Mouse (Mus musculus) lung, postnatal 10 days (tissue): ENCODE measurements around the gene Rbfox1.

Experiments used
- DNase-seq: peaks from one replicate; pipeline ENCODE4 v3.0.0; 2021

Gene Rbfox1

GRCm38 (mm10) chr16:7292985-7293805 lies 1408.0 kb downstream of the Rbfox1 start:
- no peak for DNase-seq

GRCm38 (mm10) chr16:7302416-7302815 lies 1417.3 kb downstream of the Rbfox1 start:
- DNase-seq: no peak

DNA sequence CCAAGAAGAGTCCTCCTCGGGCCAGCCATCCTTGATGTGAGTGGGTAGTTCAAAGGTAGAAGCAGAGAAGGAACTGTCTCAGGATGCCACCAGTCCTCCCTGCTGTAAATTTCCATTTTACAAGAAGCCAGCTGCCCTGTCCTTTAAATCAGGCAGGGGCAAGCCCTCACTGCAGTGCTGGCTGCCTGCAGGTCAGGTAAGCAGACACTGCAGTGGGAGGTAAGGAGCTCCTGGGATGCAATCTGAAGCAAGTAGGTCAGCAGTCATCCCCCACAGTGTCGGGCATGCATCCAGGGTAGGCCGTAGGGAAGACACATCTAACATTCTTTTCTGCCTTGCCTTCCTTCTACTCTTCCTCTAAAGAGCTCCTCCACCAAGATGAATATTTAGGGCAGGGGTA lies 1444.0 kb downstream of the Rbfox1 start:
- DNase-seq: no peak

DNA sequence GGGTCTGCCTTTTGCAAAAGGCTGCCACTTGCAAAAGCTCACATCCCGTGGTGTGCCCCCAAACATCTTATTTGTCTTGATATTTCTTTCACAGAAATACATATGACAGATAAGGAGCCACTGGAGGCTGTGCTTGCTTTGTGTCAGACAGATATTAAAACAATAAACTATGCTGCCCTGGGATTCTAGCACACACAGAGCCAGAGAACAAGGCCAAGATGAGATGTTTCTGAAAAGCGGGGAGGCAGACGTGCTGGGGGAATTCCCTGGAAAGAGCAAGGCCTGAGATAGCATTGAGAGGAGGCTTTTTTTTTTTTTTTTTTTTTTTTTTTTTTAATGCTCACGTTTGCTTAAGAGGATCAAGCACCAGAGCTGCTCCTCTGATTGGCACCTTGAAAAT lies 1456.0 kb downstream of the Rbfox1 start:
- DNase-seq: no peak

DNA sequence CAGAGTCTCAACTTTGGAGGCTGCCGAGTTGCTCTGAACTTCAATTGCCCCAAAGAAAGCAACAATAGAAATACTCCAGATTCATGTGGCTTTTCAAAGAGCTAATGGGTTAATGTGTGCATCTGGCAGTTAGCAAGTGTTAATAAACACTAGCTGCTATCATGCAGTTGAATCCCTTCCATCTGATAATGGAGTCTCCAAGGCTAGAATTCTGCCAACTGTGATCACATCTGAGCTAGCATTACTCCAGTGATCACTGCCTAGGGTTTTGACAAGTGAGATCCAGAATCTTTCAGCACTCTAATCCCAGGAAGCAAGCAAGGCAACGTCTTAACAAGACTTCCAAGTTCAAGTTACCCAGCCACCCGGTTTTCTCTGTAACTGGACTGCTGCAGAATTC lies 1460.1 kb downstream of the Rbfox1 start:
- DNase-seq: no peak

- no peak for DNase-seq
These were observed 1461.0 kb downstream of the Rbfox1 start for GRCm38 (mm10) chr16:7346001-7346625.

DNA sequence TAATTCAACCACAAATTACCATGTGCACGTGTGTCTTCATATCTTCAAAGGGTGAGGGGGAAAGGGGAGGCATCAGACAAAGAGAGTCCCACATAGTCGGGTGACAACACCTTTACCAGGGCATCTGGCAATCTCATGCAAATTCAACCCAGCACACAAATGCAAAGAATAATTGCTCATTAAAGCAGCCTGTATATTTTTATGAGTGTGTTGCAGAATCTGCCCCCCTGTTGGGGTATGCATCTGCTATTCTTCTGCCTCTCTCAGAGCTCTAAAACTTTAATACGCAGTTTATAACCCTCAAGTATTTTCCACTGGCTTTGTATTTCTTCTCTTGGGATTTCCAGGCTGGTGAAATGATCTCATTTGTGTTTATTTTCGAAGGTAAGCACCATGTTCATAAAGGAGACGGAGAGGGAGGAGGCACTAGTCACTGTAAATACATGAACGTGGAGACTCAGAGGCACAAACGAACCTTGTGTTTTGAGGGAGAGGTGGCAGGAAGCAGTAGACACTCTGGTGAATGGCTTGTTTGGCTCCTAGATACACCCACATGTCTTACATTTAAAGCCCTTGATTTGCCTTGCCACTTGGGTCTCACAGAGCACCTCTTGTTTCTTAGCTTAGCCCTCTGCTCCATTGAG lies 1462.5 kb downstream of the Rbfox1 start:
- DNase-seq: no peak

DNA sequence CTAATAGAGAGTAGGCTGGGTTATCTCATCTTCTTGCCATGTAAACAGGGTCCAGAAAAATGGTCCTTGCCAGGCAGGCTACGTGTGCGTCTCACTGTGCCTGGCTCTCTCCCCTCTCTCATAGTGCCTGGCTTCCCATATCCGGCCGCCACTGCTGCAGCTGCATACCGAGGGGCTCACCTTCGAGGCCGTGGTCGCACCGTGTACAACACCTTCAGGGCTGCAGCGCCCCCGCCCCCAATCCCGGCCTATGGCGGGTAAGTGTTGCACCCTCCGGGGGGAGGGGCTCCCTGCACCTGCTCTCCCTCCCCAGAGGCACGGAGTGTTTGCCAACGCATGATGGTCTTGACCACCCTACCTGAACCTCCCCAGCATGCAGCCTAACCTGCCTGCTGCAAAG lies 1467.7 kb downstream of the Rbfox1 start:
- peak; percentile 3 for DNase-seq

- no peak for DNase-seq
These were observed 1469.0 kb downstream of the Rbfox1 start for GRCm38 (mm10) chr16:7354116-7354515.

- no peak for DNase-seq
These were observed 1473.9 kb downstream of the Rbfox1 start for GRCm38 (mm10) chr16:7359043-7359442.

GRCm38 (mm10) chr16:7360706-7361105 lies 1475.6 kb downstream of the Rbfox1 start:
- no peak for DNase-seq

DNA sequence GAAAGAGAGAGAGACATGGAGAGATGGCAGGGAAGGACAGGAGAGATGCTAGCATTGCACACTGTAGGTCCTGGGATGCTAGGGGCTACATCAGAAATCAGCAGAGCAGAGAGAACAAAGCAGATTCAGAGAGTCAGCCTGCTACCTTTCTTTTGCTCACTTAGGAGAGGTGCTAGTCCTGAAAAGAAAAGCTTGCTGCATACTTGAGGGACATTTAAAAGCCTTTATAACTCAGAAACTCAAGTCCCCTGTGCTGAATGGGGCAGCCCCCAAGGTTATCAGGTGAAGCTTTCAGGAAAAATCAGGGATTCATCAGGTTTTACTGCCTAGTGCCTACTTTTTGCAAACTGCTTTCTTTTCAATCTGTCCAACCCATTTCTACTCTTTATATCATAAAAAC lies 1480.7 kb downstream of the Rbfox1 start:
- DNase-seq: no peak

DNA sequence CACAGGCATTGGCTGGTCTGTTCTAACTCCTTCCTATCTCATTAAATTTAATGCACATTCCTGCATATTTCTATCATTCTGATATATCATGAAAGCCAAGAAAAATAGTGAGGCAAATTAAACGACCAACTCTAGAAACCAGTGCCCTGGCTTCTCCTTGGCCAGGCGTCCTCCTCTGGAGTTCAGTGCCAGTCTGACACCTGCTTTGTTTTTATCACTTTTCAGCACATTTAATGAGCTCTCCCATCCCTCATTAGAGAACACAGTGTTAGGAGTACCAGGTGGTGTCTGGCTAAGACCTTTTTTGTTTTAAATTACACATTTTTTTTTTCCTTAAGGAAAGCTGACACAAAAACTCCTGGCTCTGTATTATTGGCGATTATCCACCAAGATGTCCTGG lies 1489.0 kb downstream of the Rbfox1 start:
- no peak for DNase-seq

DNA sequence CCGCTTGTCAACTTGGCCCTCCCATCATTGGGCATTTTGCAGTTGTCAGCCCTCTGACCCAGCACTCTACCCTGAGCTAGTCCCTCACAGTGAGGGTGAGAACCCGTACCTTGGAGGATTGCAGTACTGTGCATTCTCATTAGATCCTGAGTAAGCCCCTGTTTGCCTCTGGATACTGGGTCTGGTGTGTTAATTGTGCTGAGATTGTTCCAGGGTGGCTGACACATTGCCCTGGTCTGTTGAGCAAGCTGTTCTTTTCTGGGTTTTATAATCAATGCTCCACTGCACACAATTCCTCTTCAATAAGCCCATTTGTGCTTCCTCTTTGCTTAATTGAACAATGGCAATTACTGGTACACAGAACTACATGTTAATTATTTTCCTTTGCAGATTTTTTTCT lies 1489.5 kb downstream of the Rbfox1 start:
- DNase-seq: no peak

GRCm38 (mm10) chr16:7396101-7396500 lies 1510.9 kb downstream of the Rbfox1 start:
- DNase-seq: no peak

DNA sequence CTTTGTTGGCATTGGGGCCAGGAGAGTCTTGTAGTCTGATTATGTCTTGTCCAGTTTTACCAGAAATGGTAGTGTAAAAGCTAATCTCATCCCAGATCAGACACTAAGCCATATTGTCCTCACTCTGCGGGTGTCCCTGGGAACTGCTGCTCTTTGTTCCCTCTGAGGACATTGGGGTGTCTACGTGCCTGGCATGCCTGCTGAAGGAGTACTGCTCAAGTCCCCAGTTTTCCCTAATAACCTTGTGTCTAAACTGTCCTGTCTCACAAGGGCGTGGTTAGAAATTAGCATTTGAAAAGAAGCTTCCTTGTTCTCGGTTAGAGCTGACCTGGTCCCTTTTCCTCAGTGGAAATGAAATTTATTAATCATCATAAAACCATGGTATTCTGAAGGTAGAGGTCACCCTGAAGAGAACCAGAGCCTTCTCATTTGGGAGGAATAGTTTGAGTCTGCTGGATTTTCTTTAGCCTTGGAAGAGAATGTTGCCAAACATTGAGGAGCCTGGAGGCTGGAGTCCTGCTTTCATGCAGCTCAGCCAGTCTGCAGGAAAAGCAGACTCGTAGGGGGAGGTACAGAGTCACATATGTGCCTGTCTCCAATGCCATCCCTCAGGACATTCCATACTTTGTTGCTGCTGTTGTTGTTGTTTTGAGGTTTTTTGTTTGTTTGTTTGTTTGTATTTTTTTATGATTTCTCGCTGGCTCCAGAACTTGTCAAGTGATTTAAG lies 1519.8 kb downstream of the Rbfox1 start:
- DNase-seq: no peak

- DNase-seq: no peak
These were observed 1522.9 kb downstream of the Rbfox1 start for GRCm38 (mm10) chr16:7407862-7408640.

- DNase-seq: peak; percentile 39
These were observed 1534.6 kb downstream of the Rbfox1 start for GRCm38 (mm10) chr16:7419655-7420281.

GRCm38 (mm10) chr16:7425386-7426089 lies 1540.4 kb downstream of the Rbfox1 start:
- no peak for DNase-seq

DNA sequence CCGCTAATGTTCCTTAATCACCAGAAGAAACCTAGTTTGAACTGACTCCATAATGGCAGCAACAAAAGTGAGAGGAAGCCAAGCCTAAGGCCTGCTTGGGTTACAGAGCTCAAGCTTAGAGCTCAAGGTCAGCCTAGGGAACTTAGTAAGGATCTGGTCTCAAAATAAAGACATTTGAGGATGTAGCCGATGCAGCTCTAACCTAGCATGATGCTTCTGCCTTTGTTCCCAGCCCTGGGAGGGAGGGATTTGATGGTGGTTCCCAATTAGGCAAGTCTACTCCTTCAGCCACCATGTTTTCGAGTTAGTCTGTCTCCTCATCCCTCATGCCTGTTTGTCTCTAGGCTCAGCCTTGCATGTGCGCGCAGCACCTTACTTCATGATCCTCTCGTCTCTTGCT lies 1548.1 kb downstream of the Rbfox1 start:
- DNase-seq: no peak

DNA sequence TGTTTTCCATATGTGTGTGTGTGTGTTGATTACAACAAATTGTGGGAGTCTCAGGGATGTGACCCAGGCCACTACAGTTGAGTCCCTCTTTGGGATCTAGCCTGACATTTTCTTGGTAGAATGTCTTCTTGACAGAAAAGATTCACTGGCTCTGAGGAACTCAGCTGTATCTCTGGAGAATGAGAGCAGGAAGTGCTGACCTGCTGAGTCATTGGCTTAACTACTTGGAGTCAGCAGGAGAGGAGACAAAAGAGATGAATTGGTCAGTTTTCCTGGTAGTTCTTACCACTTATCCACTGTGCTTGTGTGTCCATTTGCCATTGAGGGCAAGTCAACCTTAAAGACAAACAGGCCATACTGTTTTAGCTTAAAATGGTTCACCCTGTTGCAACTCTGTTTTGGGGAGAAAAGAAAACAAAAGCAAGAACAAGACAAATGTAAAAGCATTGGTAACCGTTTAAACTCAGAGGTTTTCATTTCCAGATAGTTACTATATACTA lies 1561.7 kb downstream of the Rbfox1 start:
- no peak for DNase-seq
